Mouse (Mus musculus): ENCODE results near the gene Lrp3. TPM values are rescaled to one million over a fixed set of nuclear protein-coding genes. Genes with fewer than 3 reads are reported as not detected.

The Lrp3 gene
- 86.4 and 92.5 TPM in 2 replicates for polyA plus RNA-seq (2012; rRNA removed)

DNA sequence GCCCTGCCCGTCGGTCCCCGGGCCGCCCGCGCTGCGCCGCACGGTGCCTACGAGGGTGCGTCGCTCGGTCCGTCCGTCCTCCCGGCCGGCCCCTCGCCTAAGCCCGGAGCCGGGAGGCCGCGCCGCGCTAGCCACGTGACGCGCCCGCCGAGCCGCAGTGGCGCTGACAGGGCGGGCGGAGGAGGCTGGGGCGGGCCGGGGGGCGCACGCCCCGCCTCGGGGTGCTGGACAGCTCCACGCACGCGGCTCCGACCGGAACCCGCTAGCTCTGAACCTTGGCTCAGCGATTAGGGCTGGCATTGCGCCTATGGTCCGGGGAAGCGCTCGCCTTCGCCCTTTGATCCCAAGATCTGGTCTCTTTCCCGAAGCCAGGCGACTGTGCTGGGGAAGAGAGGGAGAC, at the start of gene Lrp3:
Gene Lrp3 (minus strand): TSS at position 274 of the 400 bp plus-strand sequence.

DNA sequence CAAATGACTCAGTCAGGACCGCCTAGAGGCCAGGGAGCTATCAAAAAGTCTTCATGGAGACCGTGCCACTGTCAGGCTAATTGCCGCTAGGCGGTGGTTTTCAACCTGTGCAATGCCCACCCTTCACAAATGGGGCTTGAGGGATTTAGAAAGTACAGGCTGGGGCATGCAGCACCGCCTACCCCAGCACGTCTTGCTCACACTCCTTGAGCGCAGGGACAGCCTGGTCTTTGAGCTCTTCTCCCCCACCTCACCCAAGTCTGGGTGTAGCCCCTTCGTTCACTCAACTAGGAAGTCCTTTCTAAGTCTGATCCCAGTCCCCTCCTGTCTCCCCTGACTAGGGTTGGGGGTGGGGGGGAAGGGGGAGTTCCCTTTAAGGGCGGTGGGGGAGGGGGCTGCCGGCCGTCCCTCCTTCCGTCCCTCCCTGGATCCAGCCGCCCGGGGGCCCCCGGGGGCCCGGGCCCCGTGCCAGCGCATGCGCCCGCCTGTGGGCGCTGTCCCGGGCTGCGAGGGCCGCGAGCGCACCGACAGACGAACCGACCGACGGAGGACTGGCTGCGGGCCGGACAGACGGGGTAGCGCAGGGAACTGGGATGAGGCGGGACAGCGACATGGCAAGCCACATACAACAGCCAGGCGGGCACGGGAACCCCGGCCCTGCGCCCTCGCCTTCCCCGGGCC, 29.3 kb downstream of the Lrp3 start, which contains the start of gene Slc7a10:
Gene Slc7a10 (plus strand): TSS at position 497 of the 681 bp plus-strand sequence.

Other genes starting within 250 kb of the Lrp3 start
- 28.6 and 34.1 TPM in 2 replicates for gene Cebpg, start 158.9 kb downstream of the Lrp3 start, polyA plus RNA-seq (2012; rRNA removed)
- gene Cebpa, start 96.2 kb downstream of the Lrp3 start, polyA plus RNA-seq (2012; rRNA removed) = 2.0 and 3.7 TPM in 2 replicates
- 7.6 and 7.9 TPM in 2 replicates for gene Slc7a10, start 29.1 kb downstream of the Lrp3 start, polyA plus RNA-seq (2012; rRNA removed)
- gene Gpatch1, start 102.9 kb upstream of the Lrp3 start, polyA plus RNA-seq (2012; rRNA removed) = 16.8 and 18.1 TPM in 2 replicates
- gene Rhpn2, start 118.7 kb upstream of the Lrp3 start, polyA plus RNA-seq (2012; rRNA removed) = 1.6 and 2.4 TPM in 2 replicates
- gene Faap24, start 181.3 kb upstream of the Lrp3 start, polyA plus RNA-seq (2012; rRNA removed) = 6.9 and 7.5 TPM in 2 replicates
- gene Cep89, start 181.5 kb upstream of the Lrp3 start, polyA plus RNA-seq (2012; rRNA removed) = 34.6 and 37.7 TPM in 2 replicates
- 0.07 and 0.21 TPM in 2 replicates for gene Slc7a9, start 233.3 kb upstream of the Lrp3 start, polyA plus RNA-seq (2012; rRNA removed)

Data from central nervous system, embryonic 14 days (tissue).